Mouse (Mus musculus) adrenal gland, adult 2 months (tissue): ENCODE results near the gene Kansl3. TPM values are rescaled to one million over a fixed set of nuclear protein-coding genes. Genes with fewer than 3 reads are reported as not detected.

Experiments
- DNase-seq: peaks from one replicate; pipeline ENCODE4 v3.0.0; 2021
- polyA plus RNA-seq: library from polyadenylated mRNA; depleted of rRNA; stranded (reverse); fragments of >200 nt; gene quantifications from 2 replicates; pipeline ENCODE4 v1.2.3, GENCODE M21; 2012
- total RNA-seq, 2 experiments: library from RNA; stranded (reverse); gene quantifications; 2 replicates each; pipeline ENCODE4 v1.2.3; 2021

Kansl3 gene
- total and polyA plus RNA-seq, 3 experiments, result 68.8 to 109 (median 101) TPM

DNA sequence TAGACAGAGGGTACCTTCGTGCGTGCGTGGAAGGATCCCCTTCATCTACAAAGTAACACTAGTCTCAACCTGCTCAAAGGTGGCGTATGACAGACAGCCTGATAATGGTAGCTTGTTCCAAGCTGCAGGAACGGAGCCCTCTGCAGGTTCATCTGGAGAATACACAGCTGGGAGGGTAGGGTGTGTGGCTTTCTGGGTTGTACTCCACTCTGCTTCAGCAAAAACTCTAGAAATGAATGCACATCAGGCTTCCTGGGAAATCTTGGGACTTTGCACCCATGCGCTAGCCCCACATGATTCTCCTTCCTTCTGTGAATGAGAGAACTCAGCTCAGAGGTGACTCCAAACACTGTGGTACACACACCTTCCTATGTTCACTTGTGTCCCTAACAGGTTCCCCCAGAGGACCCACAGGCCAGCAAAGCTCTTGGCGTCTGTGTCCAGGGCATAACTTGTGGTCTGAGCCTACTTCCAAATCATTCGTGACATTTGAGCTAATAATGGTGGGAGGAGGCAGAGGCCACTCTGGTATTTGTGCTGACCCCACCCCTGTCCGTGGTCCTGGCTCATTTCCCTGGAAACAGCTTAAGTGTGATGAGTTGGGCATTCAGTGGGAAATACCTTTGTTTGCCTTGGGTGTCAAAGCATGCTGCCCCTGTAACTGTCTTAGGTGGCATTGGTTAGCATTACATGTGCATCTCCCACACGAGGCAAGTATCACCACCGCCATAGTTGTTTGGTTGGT lies 47.0 kb downstream of the Kansl3 start:
- no peak for DNase-seq

DNA sequence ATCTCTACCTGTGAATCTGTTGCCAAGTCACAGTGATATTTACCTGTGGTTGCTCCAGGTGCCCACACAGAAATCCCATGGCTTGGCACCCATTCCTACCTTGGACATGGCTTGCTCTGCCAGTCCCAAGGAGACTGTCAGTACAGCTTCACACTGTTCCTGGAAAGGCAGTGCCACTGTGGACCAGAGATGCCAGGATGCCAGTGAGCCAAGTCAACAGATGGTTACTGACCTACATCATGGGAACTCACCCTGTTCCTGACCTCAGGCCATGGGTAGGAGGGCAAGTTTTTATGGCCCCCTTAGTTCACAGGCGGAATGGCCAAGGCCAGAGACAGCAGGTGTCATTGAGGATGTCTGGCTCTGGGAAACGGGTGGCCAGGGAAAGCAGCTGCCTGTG lies 47.8 kb downstream of the Kansl3 start:
- no peak for DNase-seq

DNA sequence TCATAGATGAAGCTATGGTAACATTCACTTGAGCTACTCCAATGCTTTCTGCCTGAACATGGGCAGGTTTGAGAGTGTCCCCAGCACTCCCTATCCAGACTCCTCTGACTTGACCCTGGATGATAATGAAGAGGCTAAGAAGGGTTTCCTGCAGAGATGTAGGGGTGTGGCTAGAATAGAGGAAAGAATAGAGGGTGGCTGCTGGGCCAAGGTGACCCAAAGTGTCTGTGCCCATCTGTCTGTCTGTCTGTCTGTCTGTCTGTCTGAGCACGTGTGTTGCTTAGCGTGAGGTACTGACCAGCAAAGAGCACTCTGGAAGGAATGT lies 53.2 kb downstream of the Kansl3 start:
- DNase-seq, result no peak

DNA sequence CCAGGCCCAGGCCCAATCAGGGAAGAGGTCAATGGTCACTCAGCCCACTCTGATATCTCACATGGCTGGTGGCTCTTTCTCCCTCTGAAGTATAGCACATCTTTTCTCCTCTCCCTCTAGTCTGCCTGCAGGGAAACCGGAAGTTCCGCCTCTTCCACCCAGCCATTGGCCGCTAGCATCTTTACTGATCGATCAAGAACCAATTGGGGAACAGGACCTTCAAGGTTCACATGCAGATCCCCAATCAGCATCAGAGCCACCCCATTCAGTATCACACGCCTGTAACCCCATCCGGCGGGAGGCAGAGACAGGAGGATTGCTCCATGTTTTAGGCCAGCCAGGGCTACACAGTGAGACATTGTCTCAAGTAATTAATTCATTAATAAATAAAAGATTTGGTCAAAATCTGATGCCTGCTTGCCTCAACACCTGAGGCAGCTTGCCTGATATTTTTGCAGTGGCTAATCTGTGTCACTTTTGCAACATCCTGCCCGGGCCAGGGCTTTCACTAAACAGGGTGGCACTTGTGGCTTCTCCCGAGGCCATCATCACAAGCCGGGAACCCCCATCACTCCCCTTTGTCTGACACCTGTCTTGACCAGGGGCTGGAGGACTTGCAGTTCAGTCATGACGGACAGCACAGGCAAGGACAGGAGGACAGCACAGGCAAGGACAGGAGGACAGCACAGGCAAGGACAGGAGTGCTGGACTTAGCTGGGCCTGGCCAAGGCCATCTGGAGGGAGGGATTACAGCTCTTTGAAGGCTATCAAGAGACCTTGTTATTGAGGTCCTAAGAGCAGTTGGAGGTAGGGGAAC lies 53.8 kb downstream of the Kansl3 start:
- peak; percentile 72 for DNase-seq

DNA sequence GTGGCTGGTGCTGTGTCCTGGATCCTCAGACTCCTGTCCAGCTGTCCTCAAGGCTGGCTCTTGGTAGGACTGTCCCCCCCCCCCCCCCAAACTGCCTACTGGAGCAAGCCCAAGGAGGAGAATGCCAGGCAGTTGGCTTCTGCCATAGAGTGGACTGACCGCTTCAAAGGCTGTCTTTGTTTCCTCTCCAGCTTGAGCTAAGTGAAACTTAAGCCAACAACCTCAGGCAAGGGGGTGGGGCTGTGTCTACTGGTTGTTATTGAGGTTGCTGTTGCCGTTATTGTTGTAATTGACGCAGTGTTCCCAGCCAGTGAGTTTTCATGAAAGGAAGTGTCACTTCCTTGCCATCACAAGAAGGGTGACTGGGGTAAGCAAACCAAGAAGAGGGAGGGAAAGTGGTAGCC lies 59.5 kb downstream of the Kansl3 start:
- DNase-seq, result no peak

DNA sequence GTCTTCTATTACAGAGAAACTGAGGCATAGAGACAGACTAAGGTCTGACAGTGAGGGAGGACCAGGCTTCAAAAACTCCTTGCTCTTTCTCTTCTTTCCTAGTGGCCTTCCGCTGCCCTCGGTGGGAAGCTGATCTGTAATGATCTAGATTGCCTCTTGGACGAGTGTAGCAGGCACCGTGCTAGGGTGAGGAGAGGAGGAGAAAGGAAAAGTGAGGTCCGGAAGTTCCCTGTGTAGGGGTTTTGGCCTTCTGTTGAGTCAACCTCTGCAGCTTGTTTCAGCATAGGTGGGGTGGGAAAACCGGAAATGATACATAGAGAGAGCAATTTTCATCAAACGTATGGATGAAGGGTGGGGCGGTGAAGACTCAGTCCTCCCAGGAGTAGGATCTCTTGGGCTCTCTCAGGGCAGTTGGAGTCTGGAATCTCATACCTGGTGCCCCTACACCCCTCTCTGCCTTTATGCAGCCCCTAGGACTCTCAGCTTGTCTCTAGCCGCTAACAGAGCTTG lies 60.0 kb downstream of the Kansl3 start:
- no peak for DNase-seq

DNA sequence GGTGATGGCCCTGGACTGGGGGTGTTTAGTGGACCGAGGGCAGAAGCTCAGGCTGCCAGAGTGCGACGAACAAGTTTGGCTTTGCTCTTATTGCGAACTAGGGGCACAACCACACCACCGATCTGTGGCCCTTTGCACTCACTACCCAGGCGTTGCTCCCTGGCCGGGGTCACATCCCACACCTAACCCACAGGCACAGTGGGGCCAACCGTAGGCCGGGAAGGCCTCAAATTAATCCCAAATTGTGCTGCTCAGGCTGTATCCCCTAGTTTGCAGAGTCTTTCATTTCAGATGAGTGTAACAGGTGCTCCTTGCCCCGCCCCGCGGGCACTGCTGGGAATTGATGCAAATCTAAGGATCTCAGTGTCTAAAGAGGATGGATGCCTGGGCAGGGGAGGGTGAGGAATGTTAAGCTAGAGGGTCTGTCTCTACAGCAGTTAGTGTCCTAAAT lies 60.5 kb downstream of the Kansl3 start:
- no peak for DNase-seq

DNA sequence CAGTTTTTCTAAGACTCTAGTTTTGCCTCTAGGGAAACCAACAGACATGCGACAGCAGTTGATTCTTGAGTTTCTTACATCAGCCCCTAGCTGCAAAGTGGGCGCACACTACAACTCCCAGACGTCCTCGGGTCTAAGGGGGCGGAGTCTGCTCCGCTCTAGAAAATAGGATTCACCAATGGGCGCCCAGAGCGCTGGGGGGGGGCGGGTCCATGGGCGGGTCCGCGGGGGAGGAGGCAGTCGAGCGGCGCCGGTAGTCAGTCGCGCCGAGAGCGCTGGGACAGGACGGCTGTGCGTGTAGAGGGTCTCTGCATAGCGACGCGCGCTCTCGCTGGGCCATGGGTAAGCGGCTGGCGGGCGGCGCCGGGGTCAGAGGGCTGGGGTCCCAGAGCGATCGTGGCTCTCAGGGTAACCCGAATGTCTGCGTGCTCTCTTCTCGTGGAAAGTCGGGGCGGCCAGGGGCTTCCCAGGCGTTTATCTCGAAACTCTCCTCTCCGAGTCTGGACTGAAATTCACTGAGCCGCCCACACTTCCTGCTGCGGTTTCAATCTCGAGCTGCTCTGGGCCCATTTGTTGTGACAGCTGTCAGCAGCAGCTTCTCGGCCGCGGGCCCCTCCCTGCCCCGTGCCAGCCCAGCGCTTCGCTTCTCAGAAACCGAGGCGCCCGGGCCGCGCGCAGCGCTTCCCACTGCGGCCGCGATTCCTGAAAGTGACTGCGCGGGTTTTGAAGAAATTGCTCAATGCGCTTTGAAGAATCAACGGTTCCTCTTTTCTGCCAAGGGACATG lies 61.3 kb downstream of the Kansl3 start, which contains the start of gene Arid5a:
Gene Arid5a, plus strand, starts transcription at position 239 of the 786 bp plus-strand sequence.
- peak; percentile 88 for DNase-seq

DNA sequence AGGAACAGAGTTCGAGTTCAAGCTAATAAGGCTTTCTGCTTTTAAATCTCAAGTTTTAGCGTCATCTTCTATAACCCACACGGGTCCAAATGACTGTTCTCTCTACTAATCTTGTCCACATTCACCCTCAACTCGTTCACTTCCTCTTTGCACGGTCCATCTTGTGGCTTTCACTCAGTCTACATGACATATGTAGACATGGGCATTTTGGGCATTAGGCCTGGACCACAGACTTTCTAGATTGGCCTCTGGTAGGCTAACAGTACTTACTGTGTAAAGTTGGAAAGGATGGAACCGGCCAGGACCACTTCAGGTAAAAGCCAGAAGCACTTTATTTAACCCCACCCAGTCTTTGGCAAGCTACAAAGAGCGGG lies 61.9 kb downstream of the Kansl3 start:
- no peak for DNase-seq

DNA sequence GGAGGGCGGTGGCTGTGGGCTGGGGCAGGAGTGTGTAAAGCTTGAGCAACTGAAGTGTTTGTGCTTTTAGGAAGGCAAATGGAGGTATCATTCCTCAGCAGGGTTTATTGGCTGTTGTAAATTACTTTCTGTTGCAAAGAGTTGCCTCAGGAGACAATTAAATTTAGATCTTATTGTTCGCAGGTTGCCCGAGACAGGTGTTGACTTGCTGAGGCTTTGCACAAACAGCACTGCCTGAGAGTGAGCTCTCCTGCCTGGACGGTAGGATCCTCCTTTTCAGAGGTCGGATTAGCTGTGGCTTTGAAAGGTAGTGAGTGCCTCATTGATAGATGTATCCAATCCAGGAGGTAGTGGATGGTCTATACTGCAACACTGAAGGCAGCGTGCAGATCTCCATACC lies 62.9 kb downstream of the Kansl3 start:
- DNase-seq, result no peak

DNA sequence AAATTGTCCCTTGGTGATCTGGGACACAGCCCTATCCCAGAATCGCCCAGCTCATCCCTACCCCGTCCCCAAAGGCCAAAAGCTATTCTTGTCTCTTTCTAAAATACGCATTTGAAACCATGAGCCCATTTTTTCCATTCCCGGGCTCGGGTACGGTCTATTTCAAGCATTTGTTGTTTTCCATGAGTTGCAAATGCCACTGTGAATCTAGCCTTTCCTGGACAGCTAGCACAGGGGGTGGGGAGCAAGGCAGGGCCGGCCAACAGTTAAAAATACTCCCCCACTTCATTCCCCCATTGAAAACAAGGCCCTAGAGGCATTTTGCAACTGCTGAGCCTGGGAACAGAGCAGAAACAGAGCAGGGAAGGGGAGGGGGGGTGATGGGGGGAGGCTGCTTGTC lies 64.2 kb downstream of the Kansl3 start:
- DNase-seq, result no peak

DNA sequence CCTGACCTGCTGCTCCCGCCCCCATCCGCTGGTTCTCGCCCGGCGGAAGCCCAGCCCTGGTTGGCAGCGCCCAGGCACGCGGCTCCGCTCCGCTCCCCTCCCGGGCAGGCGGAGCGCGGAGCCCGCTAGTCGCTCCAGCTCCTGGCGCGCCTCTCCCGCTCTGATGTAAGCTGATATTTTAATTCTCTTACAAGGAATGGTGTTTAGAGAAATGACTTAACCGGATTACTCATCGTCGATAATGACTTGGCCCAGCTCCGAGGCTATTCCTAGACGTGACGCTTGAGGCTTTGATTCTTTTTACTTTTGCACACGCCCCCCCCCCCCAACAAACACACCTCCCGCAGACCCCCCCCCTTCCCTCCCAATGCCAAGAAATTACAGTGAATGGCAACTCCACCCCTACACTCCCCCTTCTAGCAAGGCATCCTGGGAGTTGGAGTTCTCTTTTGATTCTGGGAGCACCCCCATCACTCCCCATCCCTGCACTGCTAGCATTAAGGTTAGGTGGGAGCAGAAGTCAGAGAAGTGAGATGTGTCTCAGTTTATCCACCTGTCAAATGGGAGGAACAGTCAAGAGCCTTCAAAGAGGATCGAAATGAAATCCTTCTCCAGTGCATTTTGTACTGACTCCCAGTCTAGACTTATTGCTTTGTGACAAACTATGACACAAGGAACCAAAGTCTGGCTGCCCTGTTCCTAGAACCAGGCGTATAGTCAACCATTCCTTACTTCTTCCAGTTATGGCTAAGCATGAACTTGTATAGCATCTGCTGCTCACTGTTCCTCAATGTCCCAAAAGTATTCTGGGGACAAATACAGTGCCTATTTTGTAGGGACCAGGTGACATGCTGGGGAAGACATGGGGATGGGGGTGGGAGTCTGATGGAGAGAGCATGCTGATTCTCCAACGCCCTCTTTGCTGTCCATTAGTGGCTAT lies 65.3 kb downstream of the Kansl3 start:
- peak; percentile 87 for DNase-seq

DNA sequence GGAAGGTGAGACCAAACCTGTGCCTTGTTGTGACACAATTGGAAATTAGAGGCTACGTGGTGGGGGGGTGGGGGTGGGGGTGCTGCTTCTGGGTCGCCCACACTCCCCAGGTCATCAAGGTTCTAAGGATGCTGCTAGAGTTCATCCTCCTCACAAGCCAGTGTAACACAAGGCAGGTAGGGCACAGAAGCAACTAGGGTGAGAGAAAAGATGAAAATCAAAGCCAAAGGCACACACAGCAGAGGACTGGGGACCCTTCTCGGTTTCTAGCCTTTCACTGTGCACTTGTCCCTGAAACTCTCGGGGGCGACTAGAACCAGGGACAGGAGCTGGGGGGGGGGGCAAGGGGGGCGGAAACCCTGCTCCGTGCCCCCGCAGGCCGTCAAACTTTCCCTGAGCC lies 66.0 kb downstream of the Kansl3 start:
- DNase-seq, result no peak

DNA sequence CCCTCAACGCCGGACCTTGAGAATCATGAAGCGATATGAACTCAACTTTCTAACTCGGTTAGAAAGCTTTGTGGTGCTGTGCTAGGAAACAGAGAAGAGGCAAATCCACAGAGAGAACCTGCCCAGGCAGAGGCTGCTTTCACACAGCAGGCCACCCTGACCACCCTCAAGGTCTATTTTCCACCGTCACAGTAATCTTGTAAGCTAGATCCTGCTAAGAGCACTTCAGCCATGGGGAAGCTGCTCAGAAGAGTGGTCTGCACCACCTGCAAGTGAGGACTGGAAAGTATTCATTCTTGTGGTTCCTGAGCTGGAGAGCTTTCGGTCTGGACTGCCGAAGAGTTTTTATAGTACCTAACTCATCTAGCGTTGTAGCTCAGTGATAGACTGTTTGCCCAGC lies 66.7 kb downstream of the Kansl3 start:
- DNase-seq, result no peak

DNA sequence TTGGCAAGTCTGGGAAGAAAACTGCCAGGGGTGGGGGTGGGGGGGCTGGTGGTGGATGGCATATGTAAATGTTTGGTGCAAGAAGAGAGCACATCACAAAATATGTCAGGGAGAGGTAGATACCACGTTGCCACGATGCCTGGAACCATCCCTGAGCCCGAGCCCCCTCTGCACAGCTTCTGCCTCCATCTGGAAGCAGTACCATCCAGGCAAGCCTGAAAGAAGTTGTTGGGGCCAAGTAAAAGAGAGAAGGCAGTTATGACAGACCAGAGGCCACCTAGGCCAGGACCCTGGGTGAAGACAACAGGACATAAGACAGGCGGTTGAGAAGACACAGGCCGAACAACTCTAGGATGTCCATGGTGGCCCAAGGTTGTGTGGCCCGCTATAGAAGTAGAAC lies 68.5 kb downstream of the Kansl3 start:
- no peak for DNase-seq

DNA sequence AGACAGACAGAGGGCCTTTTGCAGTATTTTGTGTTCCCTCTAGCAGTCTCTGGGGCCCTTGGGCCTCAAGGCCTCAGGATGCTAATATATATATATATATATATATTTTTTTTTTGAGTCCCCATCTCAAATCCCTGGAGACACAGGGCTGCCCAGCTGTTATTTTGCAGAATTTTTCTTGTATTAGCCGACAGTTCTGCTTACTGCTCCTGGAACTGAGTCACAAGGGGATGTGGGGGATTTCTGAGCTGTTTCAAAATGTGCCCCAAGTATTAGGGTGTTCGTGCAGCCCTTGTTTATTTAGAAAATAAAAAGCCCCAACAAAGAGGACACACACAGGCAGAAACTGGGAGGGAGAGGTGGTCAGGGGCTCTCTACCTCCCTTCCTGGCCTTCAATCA lies 69.3 kb downstream of the Kansl3 start:
- no peak for DNase-seq

DNA sequence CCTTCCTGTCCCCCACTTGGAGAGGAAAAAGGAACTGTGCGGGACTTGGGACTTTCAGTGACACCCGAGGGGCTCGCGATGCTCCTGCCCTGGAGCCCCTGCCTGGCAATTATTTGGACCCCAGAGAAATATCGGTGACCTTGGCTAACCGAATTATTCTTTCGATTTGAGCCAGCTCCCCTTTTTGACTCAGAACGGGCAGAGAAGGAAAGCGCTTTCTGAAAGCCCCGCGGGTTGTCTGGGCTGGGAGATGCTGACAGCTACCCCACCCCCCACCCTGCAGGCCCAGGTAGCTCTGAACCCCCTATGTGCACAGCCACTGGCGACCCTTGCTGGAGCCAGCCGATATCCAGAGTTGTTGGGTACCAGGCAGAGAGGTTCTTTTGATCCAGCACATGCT lies 69.9 kb downstream of the Kansl3 start:
- no peak for DNase-seq

DNA sequence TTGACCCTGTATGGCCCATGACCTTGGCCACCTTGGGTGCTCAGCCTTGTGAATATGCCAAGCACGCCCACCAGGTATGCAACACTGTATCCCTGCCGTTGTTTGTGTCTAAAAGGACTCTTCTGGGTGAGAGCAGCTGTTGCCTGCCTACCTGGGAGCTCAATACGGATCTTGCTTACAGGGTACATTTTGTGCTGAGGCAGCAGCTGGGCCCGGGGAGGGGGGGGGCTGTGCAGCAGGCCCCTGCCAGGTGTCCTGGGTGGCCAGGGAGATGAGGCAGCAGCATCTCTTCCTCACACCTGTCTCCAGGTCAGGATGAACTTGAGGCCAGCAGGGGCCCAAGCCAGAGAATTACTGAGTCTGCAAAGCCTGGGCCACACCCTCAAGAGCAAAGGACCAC lies 70.9 kb downstream of the Kansl3 start:
- no peak for DNase-seq

DNA sequence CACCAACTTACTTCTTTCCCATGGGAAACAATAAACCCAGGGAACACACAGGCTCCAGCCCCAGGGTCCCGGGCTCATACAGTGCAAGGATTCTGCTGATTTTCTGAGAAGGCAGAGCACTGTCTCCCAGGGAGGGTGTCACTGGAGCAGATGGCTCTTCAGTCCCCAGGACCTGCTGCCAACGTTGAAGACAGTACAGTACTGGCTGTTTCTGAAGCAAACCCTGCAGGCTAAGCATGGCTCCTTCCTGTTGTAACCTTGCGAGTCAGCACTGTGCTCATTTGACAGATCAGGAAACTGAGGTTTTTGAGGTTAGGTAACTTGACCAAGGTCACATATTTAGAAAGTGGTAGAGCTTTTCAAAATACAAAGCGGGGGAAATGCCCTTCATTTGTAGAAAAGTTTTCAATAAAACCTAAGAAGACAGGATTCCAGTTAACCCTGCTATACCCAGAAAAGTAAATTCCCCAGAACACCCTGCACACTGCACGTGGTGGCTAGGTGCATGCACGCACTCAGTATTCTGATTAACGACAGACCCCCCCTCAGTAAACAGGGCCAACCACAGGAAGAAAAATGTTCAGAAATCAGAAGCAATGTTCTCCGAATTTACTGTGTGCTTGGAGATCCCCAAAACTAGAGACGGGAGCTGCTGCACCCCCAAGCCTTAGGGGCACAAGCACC lies 72.4 kb downstream of the Kansl3 start:
- no peak for DNase-seq

DNA sequence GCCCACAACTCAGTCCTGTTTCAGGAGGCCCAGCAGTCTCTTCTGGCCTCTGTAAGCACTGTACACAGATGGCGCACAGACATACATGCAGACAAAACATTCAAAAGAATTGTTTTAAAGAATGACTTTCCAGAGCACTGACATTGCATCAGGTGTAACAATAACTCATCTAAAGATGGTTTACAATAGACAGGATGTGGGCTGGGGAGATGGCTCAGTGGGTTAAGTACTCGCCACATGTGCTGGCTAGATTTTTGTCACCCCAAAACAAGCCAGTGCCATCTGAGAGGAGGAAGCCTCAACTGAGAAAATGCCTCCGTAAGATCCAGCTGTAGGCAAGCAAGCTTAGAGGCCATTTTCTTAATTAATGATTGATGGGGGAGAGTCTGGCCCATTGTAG lies 74.6 kb downstream of the Kansl3 start:
- no peak for DNase-seq

DNA sequence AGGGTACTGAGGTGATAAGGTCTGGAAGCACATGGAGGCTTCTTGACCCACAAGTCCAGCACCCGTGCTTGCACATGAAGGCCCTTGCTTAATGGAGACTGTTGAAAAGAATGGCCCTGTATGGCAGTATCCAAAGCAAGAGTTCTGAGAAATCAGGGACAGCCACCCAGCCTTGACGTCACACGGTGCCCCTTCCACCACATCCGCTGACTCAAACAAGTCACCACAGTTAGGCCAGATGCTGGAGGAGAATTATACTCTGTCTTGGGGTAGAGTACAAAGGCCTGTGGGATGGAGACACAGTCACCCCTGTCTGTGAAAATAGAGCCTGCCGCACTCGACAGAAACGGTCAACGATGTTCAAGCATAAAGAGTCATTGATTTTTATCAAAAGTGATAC lies 75.5 kb downstream of the Kansl3 start:
- no peak for DNase-seq
